Mouse (Mus musculus): ENCODE measurements around the gene H2afy2. TPM values are rescaled to one million over a fixed set of nuclear protein-coding genes. Genes with fewer than 3 reads are reported as not detected.
A peak's percentile ranks its signal among the peaks of the same experiment; 100 is the strongest.

Gene H2afy2
- 10 to 100 TPM; 19.1 to 21.0 TPM for total RNA-seq (2021)
- long read RNA-seq, experiment 1, transcript H2afy2-201 (9 exons, 2,175 nt): major isoform, 24 of 26 reads
- long read RNA-seq, experiment 1, partial matches to known transcripts: 2 of 26 reads
- long read RNA-seq, experiment 1, other reads (novel, unspliced or antisense): 0 of 26 reads
- long read RNA-seq, experiment 2, transcript H2afy2-201 (9 exons, 2,175 nt): major isoform, 20 of 22 reads
- long read RNA-seq, experiment 2, partial matches to known transcripts: 1 of 22 reads
- long read RNA-seq, experiment 2, other reads (novel, unspliced or antisense): 1 of 22 reads

GRCm38 (mm10) chr10:61783621-61784251 lies at the start of gene H2afy2:
Gene H2afy2, minus strand, starts transcription at chr10:61784147.
- DNase-seq (ENCODE audit: low spot score in 2 of 2): peak; percentile 61 to 82

- DNase-seq (ENCODE audit: low spot score in 2 of 2): no peak
These were observed 48.8 kb upstream of the H2afy2 start for GRCm38 (mm10) chr10:61832713-61833112.

GRCm38 (mm10) chr10:61831741-61832140 lies 47.8 kb upstream of the H2afy2 start:
- no peak for DNase-seq (ENCODE audit: low spot score in 2 of 2)

- DNase-seq (ENCODE audit: low spot score in 2 of 2): no peak
These were observed 47.3 kb upstream of the H2afy2 start for GRCm38 (mm10) chr10:61831251-61831650.

GRCm38 (mm10) chr10:61830817-61831216 lies 46.9 kb upstream of the H2afy2 start:
- no peak for DNase-seq (ENCODE audit: low spot score in 2 of 2)

GRCm38 (mm10) chr10:61829046-61829445 lies 45.1 kb upstream of the H2afy2 start:
- no peak for DNase-seq (ENCODE audit: low spot score in 2 of 2)

GRCm38 (mm10) chr10:61827950-61828936 lies 44.3 kb upstream of the H2afy2 start:
- DNase-seq (ENCODE audit: low spot score in 2 of 2): no peak

GRCm38 (mm10) chr10:61826753-61827435 lies 42.9 kb upstream of the H2afy2 start:
- DNase-seq (ENCODE audit: low spot score in 2 of 2): no peak

- no peak for DNase-seq (ENCODE audit: low spot score in 2 of 2)
These were observed 42.2 kb upstream of the H2afy2 start for GRCm38 (mm10) chr10:61825979-61826752.

GRCm38 (mm10) chr10:61825536-61825935 lies 41.6 kb upstream of the H2afy2 start:
- no peak for DNase-seq (ENCODE audit: low spot score in 2 of 2)

- DNase-seq (ENCODE audit: low spot score in 2 of 2): no peak
These were observed 39.8 kb upstream of the H2afy2 start for GRCm38 (mm10) chr10:61823731-61824115.

GRCm38 (mm10) chr10:61822968-61823730 lies 39.2 kb upstream of the H2afy2 start:
- no peak for DNase-seq (ENCODE audit: low spot score in 2 of 2)

GRCm38 (mm10) chr10:61820050-61820449 lies 36.1 kb upstream of the H2afy2 start:
- DNase-seq (ENCODE audit: low spot score in 2 of 2): no peak

- no peak for DNase-seq (ENCODE audit: low spot score in 2 of 2)
These were observed 28.0 kb upstream of the H2afy2 start for GRCm38 (mm10) chr10:61811987-61812386.

GRCm38 (mm10) chr10:61798133-61798576 lies 14.2 kb upstream of the H2afy2 start:
- DNase-seq (ENCODE audit: low spot score in 2 of 2): no peak

GRCm38 (mm10) chr10:61795458-61795857 lies 11.5 kb upstream of the H2afy2 start:
- DNase-seq (ENCODE audit: low spot score in 2 of 2): no peak

- DNase-seq (ENCODE audit: low spot score in 2 of 2): no peak
These were observed 11.0 kb upstream of the H2afy2 start for GRCm38 (mm10) chr10:61794971-61795370.

GRCm38 (mm10) chr10:61793015-61793414 lies 9.1 kb upstream of the H2afy2 start:
- no peak for DNase-seq (ENCODE audit: low spot score in 2 of 2)

- DNase-seq (ENCODE audit: low spot score in 2 of 2): no peak
These were observed 4.6 kb upstream of the H2afy2 start for GRCm38 (mm10) chr10:61788499-61788898.
